Mouse (Mus musculus): Measurements from ENCODE around the gene Ankrd1.

- no peak for TF ChIP-seq CTCF (IDR thresholded peaks at IDR 0.05; ENCODE audit: insufficient read depth, low read depth, low read length)
- TF ChIP-seq POLR2A (IDR thresholded peaks at IDR 0.05; ENCODE audit: insufficient read depth, low read depth, low read length) = no peak
Measured at GRCm38 (mm10) chr19:36097194-36097593, 22.7 kb downstream of the Ankrd1 start.

All from olfactory bulb, adult 2 months (tissue).